Mouse (Mus musculus) lung, postnatal 25 days (tissue): ENCODE results near the gene Ube3b.

ENCODE experiments used
- DNase-seq: peaks from one replicate; pipeline ENCODE4 v3.0.0; 2022; ENCODE audit warnings: low spot score

Gene Ube3b

GRCm38 (mm10) chr5:114374409-114375213 is 5.8 kb upstream of the Ube3b start:
- DNase-seq: peak; percentile 65

- peak; percentile 59 for DNase-seq
Observed at GRCm38 (mm10) chr5:114378177-114378920, 2.1 kb upstream of the Ube3b start.

- DNase-seq: peak; percentile 63
Observed at GRCm38 (mm10) chr5:114378936-114379335, 1.5 kb upstream of the Ube3b start.

GRCm38 (mm10) chr5:114379763-114380162 is 644 bp upstream of the Ube3b start:
- no peak for DNase-seq

GRCm38 (mm10) chr5:114381013-114381351 is 575 bp downstream of the Ube3b start:
- DNase-seq: no peak

- no peak for DNase-seq
Observed at GRCm38 (mm10) chr5:114383184-114383904, 2.9 kb downstream of the Ube3b start.

- no peak for DNase-seq
Observed at GRCm38 (mm10) chr5:114384448-114384847, 4.0 kb downstream of the Ube3b start.

GRCm38 (mm10) chr5:114393169-114393568 is 12.8 kb downstream of the Ube3b start:
- DNase-seq: no peak

- DNase-seq: no peak
Observed at GRCm38 (mm10) chr5:114406592-114406991, 26.2 kb downstream of the Ube3b start.

GRCm38 (mm10) chr5:114407269-114407668 is 26.9 kb downstream of the Ube3b start:
- DNase-seq: no peak

- peak; percentile 8 for DNase-seq
Observed at GRCm38 (mm10) chr5:114407810-114408209, 27.4 kb downstream of the Ube3b start.

GRCm38 (mm10) chr5:114408846-114409245 is 28.4 kb downstream of the Ube3b start:
- DNase-seq: no peak

GRCm38 (mm10) chr5:114410429-114410828 is 30.0 kb downstream of the Ube3b start:
- DNase-seq: no peak

- peak; percentile 47 for DNase-seq
Observed at GRCm38 (mm10) chr5:114412361-114412998, 32.1 kb downstream of the Ube3b start.

- DNase-seq: peak; percentile 77
Observed at GRCm38 (mm10) chr5:114413067-114413735, 32.8 kb downstream of the Ube3b start.

GRCm38 (mm10) chr5:114415606-114416005 is 35.2 kb downstream of the Ube3b start:
- DNase-seq: no peak

GRCm38 (mm10) chr5:114416855-114417254 is 36.4 kb downstream of the Ube3b start:
- DNase-seq: no peak

- no peak for DNase-seq
Observed at GRCm38 (mm10) chr5:114418541-114418940, 38.1 kb downstream of the Ube3b start.

GRCm38 (mm10) chr5:114421561-114422298 is 41.3 kb downstream of the Ube3b start:
- no peak for DNase-seq

GRCm38 (mm10) chr5:114422591-114422990 is 42.2 kb downstream of the Ube3b start:
- DNase-seq: no peak

GRCm38 (mm10) chr5:114423961-114424360 is 43.6 kb downstream of the Ube3b start:
- DNase-seq: no peak
